Mouse (Mus musculus) spleen, adult 2 months (tissue): Measurements from ENCODE around the gene Prok1.

Experiments
- CTCF ChIP-seq: fragments of 200-500 bp; IDR thresholded peaks from 2 replicates; pipeline ENCODE4 v1.5.1; 2011; ENCODE audit warnings: mild to moderate bottlenecking, inconsistent platforms; ENCODE audit not compliant: insufficient read depth, insufficient read length, insufficient replicate concordance; ENCODE audit errors: extremely low read depth
- POLR2A ChIP-seq: fragments of 200-500 bp; IDR thresholded peaks from 2 replicates; pipeline ENCODE4 v1.6.1; 2011; ENCODE audit warnings: low read depth, low read length, inconsistent platforms

DNA sequence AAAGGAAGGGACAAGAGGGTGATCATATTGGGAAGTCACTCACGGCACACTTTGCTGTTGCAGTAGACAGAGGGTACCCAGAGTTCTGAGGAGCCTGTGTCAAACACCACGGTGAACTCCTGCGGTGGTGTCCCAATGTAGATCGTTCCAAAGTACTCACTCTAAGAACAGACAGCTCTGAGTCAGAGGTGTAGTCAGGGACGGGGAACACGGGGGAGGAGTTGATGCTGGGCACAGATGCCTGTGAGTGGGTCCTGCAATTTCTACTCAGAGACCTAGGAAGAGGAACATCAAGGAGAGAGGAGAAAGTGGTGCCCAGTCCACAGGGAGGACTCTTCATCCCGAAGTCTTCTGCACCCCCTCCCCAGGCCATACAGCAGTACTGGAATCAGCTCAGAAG lies 20.9 kb downstream of the Prok1 start:
- no peak for TF ChIP-seq CTCF
- TF ChIP-seq POLR2A = no peak
